Mouse (Mus musculus) bone marrow, adult 2 months (tissue): ENCODE measurements at regions not wholly inside any gene's neighbourhood (a gene's known extent, or its start where the extent isn't known, plus 50 kb on each side); places are given as distances from the start of the nearest gene placed in this dataset.

ENCODE experiments used
- CTCF ChIP-seq: fragments of 200-500 bp; IDR thresholded peaks from 2 replicates; pipeline ENCODE4 v1.5.1; 2011; ENCODE audit warnings: low read length, control low read depth; ENCODE audit not compliant: control insufficient read depth, insufficient read depth
- POLR2A ChIP-seq: fragments of 200-500 bp; IDR thresholded peaks from 2 replicates; pipeline ENCODE4 v1.6.1; 2011; ENCODE audit warnings: low read depth, mild to moderate bottlenecking, control low read depth, low read length, borderline replicate concordance; ENCODE audit not compliant: control insufficient read depth

GRCm38 (mm10) chr1:88838661-88839274 is 136.7 kb upstream of the Arl4c start:
- TF ChIP-seq POLR2A (no peak), CTCF (no peak)
